Mouse (Mus musculus) liver, adult 2 months (tissue): Measurements from ENCODE around the gene Gm26566. TPM values are rescaled to one million over a fixed set of nuclear protein-coding genes. Genes with fewer than 3 reads are reported as not detected.
"Not testable (repeated sequence)": the region's sequence is repeated elsewhere in the genome, so short reads cannot be mapped to it uniquely, and the experiment has no call there.

Experiments used
- DNase-seq: peaks from one replicate; pipeline ENCODE4 v3.0.0-alpha.2; 2011; ENCODE audit warnings: low read depth, low spot score; ENCODE audit errors: extremely low read depth
- H3K27ac ChIP-seq: fragments of 200-500 bp; replicated peaks from 2 replicates; pipeline ENCODE4 v1.5.1; 2012; ENCODE audit warnings: low read depth, mild to moderate bottlenecking, control low read depth, inconsistent platforms, low read length; ENCODE audit not compliant: insufficient read depth
- H3K27me3 ChIP-seq: fragments of 200-500 bp; 2 replicates; pipeline ENCODE4 v1.6.1; 2012; ENCODE audit warnings: mild to moderate bottlenecking, moderate library complexity, low read length, inconsistent platforms; ENCODE audit not compliant: control insufficient read depth, insufficient read depth
- H3K36me3 ChIP-seq: fragments of 200-500 bp; 2 replicates; pipeline ENCODE4 v1.6.1; 2012; ENCODE audit warnings: low read length, inconsistent platforms; ENCODE audit not compliant: control insufficient read depth, insufficient read depth
- H3K4me1 ChIP-seq: fragments of 200-500 bp; 2 replicates; pipeline ENCODE4 v1.6.1; 2011; ENCODE audit warnings: low read length; ENCODE audit not compliant: control insufficient read depth, insufficient read depth
- H3K4me3 ChIP-seq: fragments of 200-500 bp; 2 replicates; pipeline ENCODE4 v1.5.1; 2011; ENCODE audit warnings: low read depth, mild to moderate bottlenecking, control low read depth, low read length, moderate library complexity; ENCODE audit not compliant: insufficient read depth
- H3K79me2 ChIP-seq: fragments of 200-500 bp; 2 replicates; pipeline ENCODE4 v1.6.1; 2012; ENCODE audit warnings: inconsistent platforms, mild to moderate bottlenecking, low read length, moderate library complexity; ENCODE audit not compliant: control insufficient read depth, insufficient read depth
- H3K9ac ChIP-seq: fragments of 200-500 bp; 2 replicates; pipeline ENCODE4 v1.6.1; 2012; ENCODE audit warnings: low read depth, mild to moderate bottlenecking, control low read depth, inconsistent platforms, low read length
- CTCF ChIP-seq: fragments of 200-500 bp; IDR thresholded peaks from 2 replicates; pipeline ENCODE4 v1.5.1; 2011; ENCODE audit warnings: low read depth, low read length, control low read depth
- POLR2A ChIP-seq: fragments of 200-500 bp; IDR thresholded peaks from 2 replicates; pipeline ENCODE4 v1.6.1; 2011; ENCODE audit warnings: low read length, control low read depth; ENCODE audit not compliant: insufficient read depth; ENCODE audit errors: extremely low read depth
- WGBS: fragments of 180-500 bp; shearing (Covaris S2); methylation state at CpG from one replicate; pipeline ENCODE4 v1.1.7; 2018; 5-methylcytosine and 5-hydroxymethylcytosine counted together
- polyA plus RNA-seq: library from polyadenylated mRNA; depleted of rRNA; stranded (reverse); fragments of >200 nt; gene quantifications from 2 replicates; pipeline ENCODE4 v1.2.3, GENCODE M21; 2012; rRNA removed
- total RNA-seq: library from RNA; depleted of rRNA; stranded (reverse); fragments of >200 nt; gene quantifications from 2 replicates; pipeline ENCODE4 v1.2.3, GENCODE M21; 2014; rRNA removed

Gm26566 gene
- total and polyA plus RNA-seq, 2 experiments: 0.18 TPM; not detected in 1

GRCm38 (mm10) chr4:88763384-88764018 is 41.9 kb downstream of the Gm26566 start:
- not testable (repeated sequence) for H3K79me2 ChIP-seq, H3K27ac ChIP-seq, H3K4me1 ChIP-seq, H3K27me3 ChIP-seq, H3K36me3 ChIP-seq
- 5% methylated on average over 35 of the region's 42 CpGs for WGBS
- DNase-seq: peak; percentile 75
- Histone ChIP-seq H3K9ac (peak overlapping the region; percentile 55; the same call in 1 of the 2 replicates), H3K4me3 (peak overlapping the region; percentile 45)
- TF ChIP-seq POLR2A (0 out of 2 replicates have a peak, but pooled peaks have one; percentile 13), CTCF (peak; percentile 40; the same call in 1 of the 2 replicates)

Other genes with a start within 250 kb of the Gm26566 start
Only the 30 nearest of the 32 such genes appear.
- not detected in 2 replicates for gene Ifna14, start 150.0 kb upstream of the Gm26566 start, total RNA-seq
- not detected in 2 replicates for gene Ifna14, start 150.0 kb upstream of the Gm26566 start, polyA plus RNA-seq
- not detected in 2 replicates for gene Ifna9, start 129.4 kb upstream of the Gm26566 start, total RNA-seq
- not detected in 2 replicates for gene Ifna9, start 129.4 kb upstream of the Gm26566 start, polyA plus RNA-seq
- not detected in 2 replicates for gene Ifna12, start 118.4 kb upstream of the Gm26566 start, total RNA-seq
- not detected in 2 replicates for gene Ifna12, start 118.4 kb upstream of the Gm26566 start, polyA plus RNA-seq
- not detected in 2 replicates for gene C87499, start 87.4 kb upstream of the Gm26566 start, total RNA-seq
- gene C87499, start 87.4 kb upstream of the Gm26566 start, polyA plus RNA-seq: not detected in 2 replicates
- not detected in 2 replicates for gene Ifna13, start 77.3 kb upstream of the Gm26566 start, total RNA-seq
- gene Ifna13, start 77.3 kb upstream of the Gm26566 start, polyA plus RNA-seq: not detected in 2 replicates
- not detected in 2 replicates for gene Ifna16, start 44.9 kb upstream of the Gm26566 start, total RNA-seq
- gene Ifna16, start 44.9 kb upstream of the Gm26566 start, polyA plus RNA-seq: not detected in 2 replicates
- not detected in 2 replicates for gene Ifna2, start 37.9 kb upstream of the Gm26566 start, total RNA-seq
- not detected in 2 replicates for gene Ifna2, start 37.9 kb upstream of the Gm26566 start, polyA plus RNA-seq
- not detected in 2 replicates for gene Ifnab, start 30.4 kb upstream of the Gm26566 start, total RNA-seq
- not detected in 2 replicates for gene Ifnab, start 30.4 kb upstream of the Gm26566 start, polyA plus RNA-seq
- gene Klhl9, start 660 bp downstream of the Gm26566 start, total RNA-seq: 60.3 and 68.1 TPM in 2 replicates
- 9.8 and 10.2 TPM in 2 replicates for gene Klhl9, start 660 bp downstream of the Gm26566 start, polyA plus RNA-seq
- not detected in 2 replicates for gene Gm13271, start 33.1 kb downstream of the Gm26566 start, total RNA-seq
- gene Gm13271, start 33.1 kb downstream of the Gm26566 start, polyA plus RNA-seq: not detected in 2 replicates
- not detected in 2 replicates for gene Gm13283, start 38.3 kb downstream of the Gm26566 start, total RNA-seq
- not detected in 2 replicates for gene Gm13283, start 38.3 kb downstream of the Gm26566 start, polyA plus RNA-seq
- gene Gm13290, start 52.0 kb downstream of the Gm26566 start, total RNA-seq: not detected in 2 replicates
- not detected in 2 replicates for gene Gm13290, start 52.0 kb downstream of the Gm26566 start, polyA plus RNA-seq
- gene Gm13289, start 55.1 kb downstream of the Gm26566 start, total RNA-seq: not detected in 2 replicates
- not detected in 2 replicates for gene Gm13289, start 55.1 kb downstream of the Gm26566 start, polyA plus RNA-seq
- not detected in 2 replicates for gene Gm13272, start 58.0 kb downstream of the Gm26566 start, total RNA-seq
- not detected in 2 replicates for gene Gm13272, start 58.0 kb downstream of the Gm26566 start, polyA plus RNA-seq
- not detected in 2 replicates for gene Ifnz, start 60.3 kb downstream of the Gm26566 start, total RNA-seq
- not detected in 2 replicates for gene Ifnz, start 60.3 kb downstream of the Gm26566 start, polyA plus RNA-seq
- not detected in 2 replicates for gene Gm13276, start 63.9 kb downstream of the Gm26566 start, total RNA-seq
- gene Gm13276, start 63.9 kb downstream of the Gm26566 start, polyA plus RNA-seq: not detected in 2 replicates
- gene Gm13277, start 66.8 kb downstream of the Gm26566 start, total RNA-seq: not detected in 2 replicates
- gene Gm13277, start 66.8 kb downstream of the Gm26566 start, polyA plus RNA-seq: not detected in 2 replicates
- not detected in 2 replicates for gene Gm13278, start 69.7 kb downstream of the Gm26566 start, total RNA-seq
- not detected in 2 replicates for gene Gm13278, start 69.7 kb downstream of the Gm26566 start, polyA plus RNA-seq
- gene Gm13275, start 72.7 kb downstream of the Gm26566 start, total RNA-seq: not detected in 2 replicates
- gene Gm13275, start 72.7 kb downstream of the Gm26566 start, polyA plus RNA-seq: not detected in 2 replicates
- not detected in 2 replicates for gene Gm13279, start 75.6 kb downstream of the Gm26566 start, total RNA-seq
- not detected in 2 replicates for gene Gm13279, start 75.6 kb downstream of the Gm26566 start, polyA plus RNA-seq
- not detected in 2 replicates for gene Gm13285, start 77.9 kb downstream of the Gm26566 start, total RNA-seq
- gene Gm13285, start 77.9 kb downstream of the Gm26566 start, polyA plus RNA-seq: not detected in 2 replicates
- gene Gm13287, start 81.4 kb downstream of the Gm26566 start, total RNA-seq: not detected in 2 replicates
- gene Gm13287, start 81.4 kb downstream of the Gm26566 start, polyA plus RNA-seq: not detected in 2 replicates
- gene Gm13288, start 83.7 kb downstream of the Gm26566 start, total RNA-seq: not detected in 2 replicates
- gene Gm13288, start 83.7 kb downstream of the Gm26566 start, polyA plus RNA-seq: not detected in 2 replicates
- not detected in 2 replicates for gene Ifna7, start 94.4 kb downstream of the Gm26566 start, total RNA-seq
- not detected in 2 replicates for gene Ifna7, start 94.4 kb downstream of the Gm26566 start, polyA plus RNA-seq
- gene Ifna11, start 98.2 kb downstream of the Gm26566 start, total RNA-seq: not detected in 2 replicates
- gene Ifna11, start 98.2 kb downstream of the Gm26566 start, polyA plus RNA-seq: not detected in 2 replicates
- gene Ifna6, start 105.6 kb downstream of the Gm26566 start, total RNA-seq: not detected in 2 replicates
- not detected in 2 replicates for gene Ifna6, start 105.6 kb downstream of the Gm26566 start, polyA plus RNA-seq
- not detected in 2 replicates for gene Ifna5, start 113.7 kb downstream of the Gm26566 start, total RNA-seq
- gene Ifna5, start 113.7 kb downstream of the Gm26566 start, polyA plus RNA-seq: not detected in 2 replicates
- gene Ifna4, start 120.1 kb downstream of the Gm26566 start, total RNA-seq: not detected in 2 replicates
- not detected in 2 replicates for gene Ifna4, start 120.1 kb downstream of the Gm26566 start, polyA plus RNA-seq
- gene Ifna1, start 128.3 kb downstream of the Gm26566 start, total RNA-seq: not detected in 2 replicates
- gene Ifna1, start 128.3 kb downstream of the Gm26566 start, polyA plus RNA-seq: not detected in 2 replicates
- gene Ifne, start 158.4 kb downstream of the Gm26566 start, total RNA-seq: not detected in 2 replicates
- not detected in 2 replicates for gene Ifne, start 158.4 kb downstream of the Gm26566 start, polyA plus RNA-seq